Mouse (Mus musculus): Measurements from ENCODE around the gene Gm15217. TPM values are rescaled to one million over a fixed set of nuclear protein-coding genes. Genes with fewer than 3 reads are reported as not detected.

Gm15217 gene
- polyA plus RNA-seq, 1 experiment = not detected

- TF ChIP-seq POLR2A (IDR thresholded peaks at IDR 0.05; ENCODE audit: extremely low read depth, insufficient read depth, low read length) (no peak), CTCF (IDR thresholded peaks at IDR 0.05; ENCODE audit: extremely low read depth, insufficient read depth, low read length) (no peak)
- Histone ChIP-seq H3K4me3 (ENCODE audit: insufficient read depth, low read length) (no peak overlapping the region), H3K4me1 (ENCODE audit: control insufficient read depth, insufficient read depth, low read length) (no peaks in the 10 kb centered on the region), H3K27ac (ENCODE audit: insufficient read depth, low read length) (no peak overlapping the region)
Measured at GRCm38 (mm10) chr14:46419269-46419668, 40.1 kb downstream of the Gm15217 start.

GRCm38 (mm10) chr14:46421823-46422222 is 42.6 kb downstream of the Gm15217 start:
- Histone ChIP-seq H3K27ac (ENCODE audit: insufficient read depth, low read length) (no peak overlapping the region), H3K4me3 (ENCODE audit: insufficient read depth, low read length) (no peak overlapping the region), H3K4me1 (ENCODE audit: control insufficient read depth, insufficient read depth, low read length) (no peaks in the 10 kb centered on the region)
- TF ChIP-seq POLR2A (IDR thresholded peaks at IDR 0.05; ENCODE audit: extremely low read depth, insufficient read depth, low read length) (no peak), CTCF (IDR thresholded peaks at IDR 0.05; ENCODE audit: extremely low read depth, insufficient read depth, low read length) (no peak)

GRCm38 (mm10) chr14:46427251-46427650 is 48.0 kb downstream of the Gm15217 start:
- no peak overlapping the region for H3K27ac ChIP-seq (ENCODE audit: insufficient read depth, low read length)

GRCm38 (mm10) chr14:46430231-46430630 is 51.0 kb downstream of the Gm15217 start:
- H3K4me1 ChIP-seq (ENCODE audit: control insufficient read depth, insufficient read depth, low read length) = no peaks in the 10 kb centered on the region
- TF ChIP-seq CTCF (IDR thresholded peaks at IDR 0.05; ENCODE audit: extremely low read depth, insufficient read depth, low read length) (no peak), POLR2A (IDR thresholded peaks at IDR 0.05; ENCODE audit: extremely low read depth, insufficient read depth, low read length) (no peak)
- no peak overlapping the region for H3K27ac ChIP-seq (ENCODE audit: insufficient read depth, low read length)
- no peak overlapping the region for H3K4me3 ChIP-seq (ENCODE audit: insufficient read depth, low read length)

More at GRCm38 (mm10) chr14:46427251-46427650, 48.0 kb downstream of the Gm15217 start:
- Histone ChIP-seq H3K4me3 (ENCODE audit: insufficient read depth, low read length) (no peak overlapping the region), H3K4me1 (ENCODE audit: control insufficient read depth, insufficient read depth, low read length) (no peaks in the 10 kb centered on the region)
- TF ChIP-seq CTCF (IDR thresholded peaks at IDR 0.05; ENCODE audit: extremely low read depth, insufficient read depth, low read length) (no peak), POLR2A (IDR thresholded peaks at IDR 0.05; ENCODE audit: extremely low read depth, insufficient read depth, low read length) (no peak)

Other genes starting within 250 kb of the Gm15217 start
- gene Bmp4, start 11.3 kb downstream of the Gm15217 start, polyA plus RNA-seq (2012; rRNA removed) = 6.9 and 7.7 TPM in 2 replicates

Measured in cortical plate, adult 2 months (tissue).